9 mouse cellular contexts compared by ENCODE assay signal in the genomic region with DNA sequence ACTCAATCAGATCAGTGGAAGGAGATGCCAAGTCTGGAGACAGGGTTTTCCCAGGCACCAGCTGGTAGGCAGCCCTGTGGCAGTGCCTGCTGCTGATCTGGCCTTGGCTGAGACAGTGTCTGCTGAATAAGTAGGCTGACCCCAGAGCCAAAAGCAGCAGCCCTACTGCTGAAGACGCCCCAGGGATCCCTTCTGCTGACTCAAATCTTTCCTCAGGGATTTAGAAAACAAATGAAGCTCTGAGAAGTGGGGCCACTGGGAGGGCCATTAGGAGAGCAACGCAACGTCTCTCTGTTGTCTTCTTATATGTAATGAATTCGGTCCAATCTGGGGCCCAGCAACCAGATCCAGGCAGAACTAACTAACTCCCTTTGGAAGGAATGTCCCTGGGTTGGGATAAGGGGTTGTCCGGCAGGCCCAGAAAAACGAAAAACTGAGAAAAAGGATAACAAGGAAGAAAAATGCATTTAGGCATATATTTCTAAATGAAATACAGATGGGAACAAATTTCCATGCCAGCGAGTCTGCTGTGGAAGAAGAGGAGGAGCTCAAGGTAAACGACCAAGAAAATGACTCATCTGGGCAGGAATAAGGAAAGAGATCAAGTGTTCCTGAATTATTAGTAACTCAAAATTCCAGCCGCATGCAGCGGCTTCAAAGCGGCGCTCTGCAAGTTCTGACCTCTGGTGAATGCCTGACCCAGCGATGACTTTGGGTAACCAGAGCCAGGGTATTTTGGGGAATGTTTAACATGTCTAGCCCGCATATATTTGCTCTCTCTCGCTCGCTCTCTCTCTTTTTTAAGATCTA.
DNase-seq lines count a peak whose midpoint lies in the region; ATAC-seq and TF ChIP-seq lines count a peak whose summit lies in the region.
"Had no signal": no experiment of that assay in that cellular context is flagged by ENCODE, and none has a peak within 500 bp of the region (broad histone marks: within the 10 kb centered on the region; RNA-seq: fewer than 3 reads in every experiment).

No protein-coding gene starts in this region.

- H3K4me2 ChIP-seq in forebrain, embryonic 16.5 days (ENCODE audit: low read length) = no peak overlapping the region
- H3K4me2 ChIP-seq in lung, embryonic 16.5 days (ENCODE audit: low read depth, low read length) = no peak overlapping the region

- H3K36me3 ChIP-seq in forebrain, embryonic 16.5 days (ENCODE audit: control insufficient read depth, insufficient read depth) = no peaks in the 10 kb centered on the region
- no peaks in the 10 kb centered on the region for H3K36me3 ChIP-seq in lung, embryonic 16.5 days (ENCODE audit: control insufficient read depth, insufficient read depth, low read length)

- intact Hi-C loops in heart, postnatal 25 days (cut with DNase I) = no loop called here

- DNase-seq in heart, postnatal 4 days = peak; percentile 15
- DNase-seq in heart, postnatal 25 days (ENCODE audit: low spot score) = no peak
- DNase-seq in brain, embryonic 14.5 days (ENCODE audit: low read depth) = peak; percentile 77
- DNase-seq in c-Kit-positive CD71-positive TER-119-positive erythroid progenitor cells, embryonic 14.5 days (ENCODE audit: low spot score) = no peak
- DNase-seq in thymus, postnatal 4 days = no peak

- no peaks in the 10 kb centered on the region for H3K9me3 ChIP-seq in forebrain, embryonic 16.5 days (ENCODE audit: control insufficient read depth, low read length)
- no peaks in the 10 kb centered on the region for H3K9me3 ChIP-seq in lung, embryonic 16.5 days (ENCODE audit: control insufficient read depth, low read length)

- no peak overlapping the region for H3K27ac ChIP-seq in forebrain, embryonic 16.5 days (ENCODE audit: low read length)
- H3K27ac ChIP-seq in lung, embryonic 16.5 days (ENCODE audit: low read length) = peak overlapping the region; percentile 90

- ATAC-seq in forebrain, embryonic 16.5 days = peak; percentile 75
- peak; percentile 50 for ATAC-seq in lung, embryonic 16.5 days (ENCODE audit: low read depth)
- no peak for ATAC-seq in megakaryocyte, adult 5-6 weeks (ENCODE audit: poor library complexity, severe bottlenecking)

- H3K4me3 ChIP-seq in forebrain, embryonic 16.5 days (replicated peaks; ENCODE audit: low read length) = no peak overlapping the region
- no peak overlapping the region for H3K4me3 ChIP-seq in lung, embryonic 16.5 days (ENCODE audit: low read length)
- H3K4me3 ChIP-seq: megakaryocyte, embryonic 14.5 days had no signal

- no peak overlapping the region for H3K9ac ChIP-seq in forebrain, embryonic 16.5 days (replicated peaks; ENCODE audit: low read depth, low read length)
- H3K9ac ChIP-seq in lung, embryonic 16.5 days (ENCODE audit: low read length) = peak overlapping the region; percentile 40; the same call in 1 of the 2 replicates

- peaks cover 8% of the 10 kb centered on the region for H3K4me1 ChIP-seq in forebrain, embryonic 16.5 days (replicated peaks; ENCODE audit: control insufficient read depth, insufficient read depth, low read length)
- peaks cover 15% of the 10 kb centered on the region for H3K4me1 ChIP-seq in lung, embryonic 16.5 days (replicated peaks; ENCODE audit: control insufficient read depth, insufficient read depth, low read length)
- H3K4me1 ChIP-seq: megakaryocyte, embryonic 14.5 days had no signal

- no peaks in the 10 kb centered on the region for H3K27me3 ChIP-seq in forebrain, embryonic 16.5 days (replicated peaks; ENCODE audit: control insufficient read depth, insufficient read depth, low read length)
- H3K27me3 ChIP-seq in lung, embryonic 16.5 days (ENCODE audit: control insufficient read depth, insufficient read depth, low read depth, low read length) = no peaks in the 10 kb centered on the region
- H3K27me3 ChIP-seq: megakaryocyte, embryonic 14.5 days had no signal

- TF ChIP-seq CTCF in brain, embryonic 14.5 days (IDR thresholded peaks at IDR 0.05; ENCODE audit: borderline replicate concordance, extremely low read depth, insufficient read depth, insufficient read length) = no peak

- TF ChIP-seq POLR2A in brain, embryonic 14.5 days (IDR thresholded peaks at IDR 0.05; ENCODE audit: borderline replicate concordance, extremely low read depth, insufficient read depth, insufficient read length, poor library complexity, severe bottlenecking) = no peak

- 48% methylated on average over 16 of the region's 16 CpGs for WGBS in forebrain, embryonic 16.5 days
- 30% methylated on average over 16 of the region's 16 CpGs for WGBS in lung, embryonic 16.5 days

Comparison
In these comparisons a context has a peak if more than half of its experiments do, and no peak if none do; other contexts are left out.
1. DNase-seq: peak in heart, postnatal 4 days (single experiment) and brain, embryonic 14.5 days (single experiment); none in heart, postnatal 25 days (single experiment), c-Kit-positive CD71-positive TER-119-positive erythroid progenitor cells, embryonic 14.5 days (single experiment) and thymus, postnatal 4 days (single experiment).